Mouse (Mus musculus) heart, embryonic 14.5 days (tissue): ENCODE data around the gene Topbp1. TPM values are rescaled to one million over a fixed set of nuclear protein-coding genes. Genes with fewer than 3 reads are reported as not detected.
"Not testable (repeated sequence)": the region's sequence is repeated elsewhere in the genome, so short reads cannot be mapped to it uniquely, and the experiment has no call there.

Experiments used
- ATAC-seq: fragments of 200-750 bp; cut with Nextera tagmentation; 2 replicates; pipeline ENCODE4 v1.8.0; 2017; ENCODE audit warnings: low read depth, moderate TSS enrichment; ENCODE audit not compliant: insufficient number of reproducible peaks, insufficient read depth, low FRiP score
- H3K27ac ChIP-seq, 2 experiments: fragments of 200-500 bp in 1 of 2; fragments of 300-500 bp in 1 of 2; sonication (generic) in 1 of 2; replicated peaks in 1 of 2; 2 replicates each; pipeline ENCODE4 v1.5.1; 2012 to 2014; ENCODE audit warnings: low read depth in 2 of 2, low read length in 2 of 2, control low read depth in 1 of 2, mild to moderate bottlenecking in 1 of 2, mixed read lengths in 1 of 2; ENCODE audit not compliant: control insufficient read depth in 1 of 2, insufficient read depth in 1 of 2
- H3K27me3 ChIP-seq: fragments of 300-500 bp; sonication (generic); 2 replicates; pipeline ENCODE4 v1.6.1; 2014; ENCODE audit warnings: mild to moderate bottlenecking, low read length, control low read depth; ENCODE audit not compliant: control insufficient read depth, insufficient read depth
- H3K36me3 ChIP-seq: fragments of 300-500 bp; sonication (generic); 2 replicates; pipeline ENCODE4 v1.6.1; 2014; ENCODE audit warnings: mild to moderate bottlenecking, control low read depth, low read length, mixed read lengths; ENCODE audit not compliant: control insufficient read depth, insufficient read depth
- H3K4me1 ChIP-seq, 2 experiments: fragments of 200-500 bp in 1 of 2; fragments of 300-500 bp in 1 of 2; sonication (generic) in 1 of 2; 2 replicates each; pipeline ENCODE4 v1.6.1; 2012 to 2014; ENCODE audit warnings: low read length in 2 of 2, control low read depth in 1 of 2, mixed read lengths in 1 of 2; ENCODE audit not compliant: control insufficient read depth in 2 of 2, insufficient read depth in 2 of 2
- H3K4me2 ChIP-seq: fragments of 300-500 bp; sonication (generic); 2 replicates; pipeline ENCODE4 v1.6.1; 2014; ENCODE audit warnings: mild to moderate bottlenecking, low read length
- H3K4me3 ChIP-seq, 2 experiments: fragments of 200-500 bp in 1 of 2; fragments of 300-500 bp in 1 of 2; sonication (generic) in 1 of 2; 2 replicates each; pipeline ENCODE4 v1.5.1; 2012 to 2014; ENCODE audit warnings: low read length in 2 of 2, mild to moderate bottlenecking in 2 of 2, control low read depth in 1 of 2, low read depth in 1 of 2, moderate library complexity in 1 of 2; ENCODE audit not compliant: control insufficient read depth in 1 of 2, insufficient read depth in 1 of 2
- H3K9ac ChIP-seq: fragments of 300-500 bp; sonication (generic); 2 replicates; pipeline ENCODE4 v1.6.1; 2014; ENCODE audit warnings: mild to moderate bottlenecking, low read length
- H3K9me3 ChIP-seq: fragments of 300-500 bp; sonication (generic); 2 replicates; pipeline ENCODE4 v1.6.1; 2016; ENCODE audit warnings: low read length, control low read depth; ENCODE audit not compliant: control insufficient read depth
- WGBS: fragments of 180-500 bp; shearing (Covaris S2); extraction: QIAGEN DNeasy Blood & Tissue Kit; methylation state at CpG from one replicate; pipeline ENCODE4 v1.1.7; 2014; 5-methylcytosine and 5-hydroxymethylcytosine counted together
- polyA plus RNA-seq: library from polyadenylated mRNA; unstranded; fragments of >200 nt; fragmentation: Nextera tagmentation; extraction: Ambion mirVana; gene quantifications from 2 replicates; pipeline ENCODE4 v1.2.1, GENCODE M21; 2014

The Topbp1 gene
- polyA plus RNA-seq, 1 experiment from 2014 or later: 42.9 TPM

- H3K9ac ChIP-seq, ATAC-seq, H3K9me3 ChIP-seq, H3K27me3 ChIP-seq, H3K4me3 ChIP-seq, H3K4me2 ChIP-seq, H3K27ac ChIP-seq: not testable (repeated sequence)
- Histone ChIP-seq H3K4me1 (peaks cover 2 to 12% of the 10 kb centered on the region in 2 experiments; a peak in 3 of 4 replicates), H3K36me3 (peaks cover 74% of the 10 kb centered on the region)
- WGBS: 78% methylated on average over 6 of the region's 7 CpGs
Measured at GRCm38 (mm10) chr9:103353500-103354260, 48.7 kb downstream of the Topbp1 start.

- H3K4me2 ChIP-seq: peak overlapping the region; percentile 19; the same call in 1 of the 2 replicates
- no peaks in the 10 kb centered on the region for H3K9me3 ChIP-seq
- peaks cover 2 to 24% of the 10 kb centered on the region in 2 experiments; a peak in 3 of 4 replicates for H3K4me1 ChIP-seq
- ATAC-seq: peak; percentile 21; the same call in 1 of the 2 replicates
- no peak overlapping the region for H3K4me3 ChIP-seq
- no peaks in the 10 kb centered on the region for H3K27me3 ChIP-seq
- H3K27ac ChIP-seq: peak overlapping the region; percentile 6 to 67; a peak in 2 of 4 replicates
- H3K36me3 ChIP-seq: peaks cover 77% of the 10 kb centered on the region
- H3K9ac ChIP-seq: 0 out of 2 replicates have a peak overlapping the region, but pooled peaks have one; percentile 21
Measured at GRCm38 (mm10) chr9:103357893-103358292, 52.9 kb downstream of the Topbp1 start.

- Histone ChIP-seq H3K4me2 (peak overlapping the region; percentile 19; the same call in 1 of the 2 replicates), H3K9ac (peak overlapping the region; percentile 21; the same call in 1 of the 2 replicates), H3K27ac (peak overlapping the region; percentile 21 to 67; a peak in 3 of 4 replicates), H3K9me3 (no peaks in the 10 kb centered on the region), H3K4me1 (peaks cover 5 to 31% of the 10 kb centered on the region in 2 experiments), H3K36me3 (peaks cover 83% of the 10 kb centered on the region), H3K27me3 (no peaks in the 10 kb centered on the region), H3K4me3 (no peak overlapping the region)
- 76% methylated on average over 4 of the region's 4 CpGs for WGBS
- no peak for ATAC-seq
Measured at GRCm38 (mm10) chr9:103358545-103358944, 53.5 kb downstream of the Topbp1 start.

- H3K36me3 ChIP-seq: peaks cover 77% of the 10 kb centered on the region
- H3K27ac ChIP-seq: no peak overlapping the region
- no peak overlapping the region for H3K4me2 ChIP-seq
- no peak for ATAC-seq
- WGBS: 45% methylated on average over 2 of the region's 2 CpGs
- H3K9ac ChIP-seq: no peak overlapping the region
- no peaks in the 10 kb centered on the region for H3K27me3 ChIP-seq
- H3K9me3 ChIP-seq: no peaks in the 10 kb centered on the region
- no peak overlapping the region for H3K4me3 ChIP-seq
- H3K4me1 ChIP-seq: peaks cover 5 to 32% of the 10 kb centered on the region in 2 experiments
Measured at GRCm38 (mm10) chr9:103360642-103361041, 55.6 kb downstream of the Topbp1 start.

GRCm38 (mm10) chr9:103363088-103363487 lies 58.1 kb downstream of the Topbp1 start:
- Histone ChIP-seq H3K27me3 (no peaks in the 10 kb centered on the region), H3K4me1 (peaks cover 9 to 35% of the 10 kb centered on the region in 2 experiments), H3K4me2 (peak overlapping the region; percentile 72), H3K4me3 (peak overlapping the region; percentile 22 to 76; a peak in 3 of 4 replicates), H3K27ac (no peak overlapping the region), H3K9ac (peak overlapping the region; percentile 84), H3K9me3 (no peaks in the 10 kb centered on the region), H3K36me3 (peaks cover 58% of the 10 kb centered on the region)
- ATAC-seq: no peak
- WGBS: 54% methylated on average over 6 of the region's 6 CpGs

- H3K4me1 ChIP-seq: peaks cover 7 to 30% of the 10 kb centered on the region in 2 experiments
- H3K9me3 ChIP-seq: no peaks in the 10 kb centered on the region
- peak overlapping the region; percentile 72 for H3K4me2 ChIP-seq
- 1% methylated on average over 21 of the region's 21 CpGs for WGBS
- H3K9ac ChIP-seq: peak overlapping the region; percentile 84
- H3K27me3 ChIP-seq: no peaks in the 10 kb centered on the region
- H3K4me3 ChIP-seq: peak overlapping the region; percentile 76 to 96
- H3K36me3 ChIP-seq: peaks cover 52% of the 10 kb centered on the region
- ATAC-seq: no peak
- peak overlapping the region; percentile 97 to 98; a peak in 3 of 4 replicates for H3K27ac ChIP-seq
Measured at GRCm38 (mm10) chr9:103363730-103364417, 58.9 kb downstream of the Topbp1 start.

- H3K9me3 ChIP-seq: no peaks in the 10 kb centered on the region
- peaks cover 43% of the 10 kb centered on the region for H3K36me3 ChIP-seq
- ATAC-seq: peak; percentile 33
- peak overlapping the region; percentile 72 for H3K4me2 ChIP-seq
- peaks cover 8 to 25% of the 10 kb centered on the region in 2 experiments for H3K4me1 ChIP-seq
- peak overlapping the region; percentile 76 to 96 for H3K4me3 ChIP-seq
- 2% methylated on average over 84 of the region's 94 CpGs for WGBS
- peak overlapping the region; percentile 84 for H3K9ac ChIP-seq
- no peaks in the 10 kb centered on the region for H3K27me3 ChIP-seq
- peak overlapping the region; percentile 97 to 98 for H3K27ac ChIP-seq
Measured at GRCm38 (mm10) chr9:103364601-103365289, 59.7 kb downstream of the Topbp1 start.
